Mouse (Mus musculus): ENCODE measurements around the gene Armcx4. TPM values are rescaled to one million over a fixed set of nuclear protein-coding genes. Genes with fewer than 3 reads are reported as not detected.
A peak's percentile ranks its signal among the peaks of the same experiment; 100 is the strongest.
"Not testable (repeated sequence)": the region's sequence is repeated elsewhere in the genome, so short reads cannot be mapped to it uniquely, and the experiment has no call there.

The Armcx4 gene
- total RNA-seq (2021): 10 to 100 TPM; 25.4 to 29.8 TPM
- long read RNA-seq, experiment 1, partial matches to known transcripts: 0 of 5 reads
- long read RNA-seq, experiment 1, other reads (novel, unspliced or antisense): 5 of 5 reads
- long read RNA-seq, experiment 2, partial matches to known transcripts: 0 of 5 reads
- long read RNA-seq, experiment 2, other reads (novel, unspliced or antisense): 5 of 5 reads

- peak; percentile 57 for DNase-seq
Observed at GRCm38 (mm10) chrX:134686267-134686666, at the start of gene Armcx4. Gene Armcx4, plus strand, starts transcription at chrX:134686519.

DNA sequence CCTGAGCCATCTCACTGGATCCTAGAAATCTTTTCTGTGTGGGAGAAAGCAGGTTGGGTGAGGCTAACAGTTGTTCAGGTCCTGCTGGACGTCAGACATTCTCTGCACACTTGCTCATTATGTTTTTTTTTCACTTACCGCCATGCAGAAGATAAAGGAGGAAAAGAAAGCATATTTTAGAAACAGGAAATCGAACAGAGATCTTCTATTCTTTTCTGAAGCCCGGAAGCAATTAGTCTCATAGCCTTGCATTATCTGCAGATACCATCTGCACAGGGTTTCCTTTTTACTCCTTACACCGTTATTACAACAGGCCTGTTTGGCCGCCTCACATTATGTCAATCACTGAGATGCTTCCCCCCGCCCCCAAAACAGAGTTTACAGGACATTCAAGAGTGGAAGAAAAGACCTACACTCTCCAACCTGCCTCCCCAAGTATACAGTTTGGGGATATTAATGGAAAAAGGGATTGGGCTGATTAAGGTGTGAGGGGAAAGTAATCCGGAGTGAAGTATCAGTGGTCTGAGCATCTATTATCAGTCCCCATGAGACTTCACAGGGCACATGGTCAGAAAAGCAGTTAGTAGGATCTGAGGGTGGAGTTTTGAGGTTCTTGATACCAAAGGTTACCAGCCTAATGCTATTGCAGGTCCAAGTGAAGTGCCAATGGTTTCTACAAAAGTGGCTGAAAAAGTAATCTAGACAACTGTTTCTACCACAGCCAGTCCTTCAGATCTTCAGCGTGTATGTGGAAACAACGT lies 45.1 kb upstream of the Armcx4 start:
- no peak for DNase-seq

DNA sequence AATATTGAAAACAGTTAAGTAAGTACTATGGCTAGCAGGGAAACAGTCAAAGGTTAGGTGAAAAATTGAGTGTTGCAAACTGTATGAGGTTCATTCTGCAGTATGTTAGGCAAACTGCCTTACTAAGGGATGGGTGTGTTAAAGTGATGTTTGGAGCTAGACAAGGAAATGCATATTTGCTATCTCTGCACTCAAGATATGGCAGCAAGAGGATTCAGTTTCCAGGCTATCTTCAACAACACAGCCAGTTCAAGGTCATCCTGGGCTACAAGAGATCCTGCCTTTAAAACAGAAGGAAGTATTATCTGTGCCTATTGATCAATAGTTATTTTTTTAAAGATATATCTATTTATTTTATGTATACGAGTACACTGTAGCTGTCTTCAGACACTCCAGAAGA lies 40.0 kb upstream of the Armcx4 start:
- no peak for DNase-seq

- DNase-seq: no peak
Observed at GRCm38 (mm10) chrX:134647421-134647820, 38.9 kb upstream of the Armcx4 start.

GRCm38 (mm10) chrX:134648031-134648692 lies 38.2 kb upstream of the Armcx4 start:
- peak; percentile 70 for DNase-seq

DNA sequence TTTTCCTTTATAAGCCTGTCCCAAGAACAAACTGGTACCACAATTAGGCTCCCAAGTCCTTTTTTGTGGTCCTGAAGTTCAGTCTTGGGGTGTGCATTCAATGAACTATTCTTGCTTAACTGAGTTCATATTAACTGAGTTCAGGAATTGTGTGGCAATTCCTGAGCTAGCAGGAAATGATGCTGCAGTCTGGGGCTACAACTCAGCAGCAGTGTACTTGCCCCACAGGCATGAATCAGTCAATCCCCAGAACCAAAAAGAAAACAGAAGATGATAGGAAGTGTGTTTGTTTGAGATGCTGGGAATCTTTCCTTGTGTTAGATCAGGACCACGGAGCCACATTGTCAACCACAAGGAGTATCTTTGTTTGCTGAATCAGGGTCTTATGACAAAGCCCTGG lies 34.3 kb upstream of the Armcx4 start:
- DNase-seq: no peak

- no peak for DNase-seq
Observed at GRCm38 (mm10) chrX:134661586-134661985, 24.7 kb upstream of the Armcx4 start.

GRCm38 (mm10) chrX:134675022-134675421 lies 11.3 kb upstream of the Armcx4 start:
- no peak for DNase-seq

DNA sequence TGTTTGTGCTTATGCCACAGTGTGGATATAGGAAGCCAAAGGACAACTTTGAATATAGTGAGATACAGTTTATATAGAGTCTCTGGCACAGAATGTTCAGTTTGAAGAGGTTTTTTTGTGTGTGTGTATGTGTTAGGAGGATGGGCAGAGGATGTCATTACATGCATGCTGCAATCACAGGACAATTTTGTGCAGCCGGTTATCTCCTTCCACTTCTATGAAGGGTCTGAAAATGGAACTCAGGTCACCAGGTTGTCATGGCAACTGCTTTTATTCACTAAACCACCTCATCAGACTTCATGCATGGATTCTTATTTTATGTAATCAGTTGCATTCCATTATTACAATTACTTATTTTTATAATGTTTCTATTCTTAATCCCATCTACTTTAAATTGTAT lies 10.4 kb upstream of the Armcx4 start:
- no peak for DNase-seq

- no peak for DNase-seq
Observed at GRCm38 (mm10) chrX:134684936-134685335, 1.4 kb upstream of the Armcx4 start.

DNA sequence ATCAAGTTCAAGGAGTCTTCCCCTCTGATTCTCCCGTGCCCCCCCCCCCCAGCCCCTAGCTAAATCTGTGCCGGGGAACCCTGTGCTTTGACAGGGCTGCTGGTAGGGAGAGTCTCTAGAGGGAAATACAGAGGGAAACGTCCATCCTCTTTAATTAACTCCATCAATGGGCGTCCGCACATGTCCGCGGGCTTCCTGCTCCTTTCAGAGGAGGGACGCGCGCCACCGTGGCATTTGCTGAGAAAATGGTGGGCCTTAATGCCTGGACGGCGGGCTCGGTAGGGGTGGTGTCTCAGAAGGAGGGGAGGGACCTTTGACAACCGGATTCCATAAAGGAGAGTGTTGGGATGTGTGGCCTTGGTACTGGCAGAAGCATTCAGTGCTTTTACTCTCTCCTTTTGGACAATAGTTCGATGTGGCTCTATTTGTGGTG lies 436 bp downstream of the Armcx4 start:
- DNase-seq: peak; percentile 36

DNA sequence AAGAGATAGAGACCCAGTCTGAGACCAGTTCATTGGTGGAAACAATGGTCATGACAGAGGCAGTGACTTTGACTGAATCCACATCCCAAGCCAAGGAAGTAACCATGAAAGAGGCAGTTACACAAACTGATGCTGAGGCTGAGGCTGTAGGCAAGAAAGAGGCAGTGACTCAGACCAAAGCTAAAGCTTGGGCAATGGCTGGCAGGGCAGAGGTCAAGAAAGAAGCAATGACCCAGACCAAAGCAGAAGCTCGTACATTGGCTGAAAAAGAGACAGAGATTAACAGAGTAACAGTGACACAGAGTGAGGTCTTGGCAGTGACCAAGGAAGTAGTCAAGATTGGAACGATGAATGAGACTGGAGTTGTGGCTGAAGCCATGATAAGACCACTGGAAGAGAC lies 3.4 kb downstream of the Armcx4 start:
- no peak for DNase-seq

GRCm38 (mm10) chrX:134690871-134691539 lies 4.7 kb downstream of the Armcx4 start:
- no peak for DNase-seq

GRCm38 (mm10) chrX:134691540-134691935 lies 5.2 kb downstream of the Armcx4 start:
- no peak for DNase-seq

DNA sequence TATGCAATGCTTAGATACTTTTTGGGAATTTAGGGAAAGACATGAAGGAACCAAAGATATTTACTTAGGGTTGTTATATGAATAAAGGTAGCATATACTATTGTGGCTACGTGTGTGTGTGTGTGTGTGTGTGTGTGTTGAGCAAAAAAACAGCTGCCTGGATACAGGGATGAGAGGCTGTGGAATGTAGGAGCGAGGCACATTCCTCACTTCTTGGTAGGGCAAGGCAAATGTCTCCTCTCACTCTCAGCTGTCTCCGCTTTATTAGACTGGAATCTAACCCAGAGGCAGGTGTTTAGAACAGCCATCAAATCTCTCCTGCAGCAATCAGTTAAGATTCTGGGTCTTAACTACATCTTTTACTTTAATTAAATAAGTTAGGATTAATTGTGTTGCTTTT lies 30.5 kb downstream of the Armcx4 start:
- no peak for DNase-seq

DNA sequence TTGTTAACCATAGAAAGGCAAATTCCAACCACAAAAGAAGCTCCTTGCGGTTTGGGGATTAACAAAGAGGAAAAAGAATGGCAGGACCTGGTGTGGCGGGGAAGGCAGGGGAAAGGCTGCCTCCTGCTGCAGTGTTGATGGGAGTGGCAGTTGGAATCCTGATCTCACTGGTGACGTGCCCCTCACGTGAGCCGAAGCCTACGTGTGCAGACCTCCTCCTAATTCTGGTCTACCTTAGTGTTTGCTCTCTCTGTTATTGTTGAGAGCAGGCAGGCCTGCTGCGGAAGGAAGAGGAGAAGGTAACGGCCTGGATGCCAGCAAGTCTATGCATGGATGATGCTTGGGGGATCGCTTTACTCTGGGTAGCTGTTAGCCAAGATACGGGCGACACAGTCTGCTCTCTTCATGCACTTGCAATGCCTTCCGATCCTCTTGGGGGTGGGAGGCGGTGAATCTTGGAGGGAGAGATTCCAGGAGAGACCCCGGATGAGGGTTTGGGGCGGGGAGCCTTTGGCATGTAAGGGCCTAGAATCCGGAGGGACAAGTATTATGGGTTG lies 31.5 kb downstream of the Armcx4 start, which contains the start of gene Armcx1:
Gene Armcx1 (plus strand): TSS at position 212 of the 557 bp plus-strand sequence.
- DNase-seq: peak; percentile 21

GRCm38 (mm10) chrX:134718524-134718923 lies 32.2 kb downstream of the Armcx4 start:
- DNase-seq: peak; percentile 65

- DNase-seq: not testable (repeated sequence)
Observed at GRCm38 (mm10) chrX:134723762-134724161, 37.4 kb downstream of the Armcx4 start.

- DNase-seq: no peak
Observed at GRCm38 (mm10) chrX:134729778-134730177, 43.5 kb downstream of the Armcx4 start.

DNA sequence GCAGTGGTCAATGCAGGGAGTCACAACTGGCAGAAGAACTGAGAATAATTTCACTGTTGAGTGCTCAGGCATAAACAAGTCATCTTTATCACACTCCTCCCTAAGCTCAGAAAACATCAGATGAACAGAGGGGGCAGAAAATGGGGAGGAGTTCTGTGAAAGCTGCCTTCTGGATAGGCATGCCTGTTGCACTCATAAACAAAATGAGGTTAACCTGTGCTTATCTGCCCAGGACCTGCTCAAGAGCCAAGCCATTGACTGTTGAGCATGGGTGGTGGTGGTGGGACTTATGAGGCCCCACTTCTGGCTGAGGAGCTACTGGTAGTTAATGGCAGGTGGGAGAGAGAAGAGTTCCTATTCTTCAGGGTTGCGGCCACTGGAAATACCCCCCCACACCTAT lies 51.5 kb downstream of the Armcx4 start:
- no peak for DNase-seq

GRCm38 (mm10) chrX:134739160-134739559 lies 52.8 kb downstream of the Armcx4 start:
- DNase-seq: no peak

- DNase-seq: no peak
Observed at GRCm38 (mm10) chrX:134741862-134742261, 55.5 kb downstream of the Armcx4 start.

Measured in gastrocnemius, postnatal 10 days (tissue).